Mouse (Mus musculus): ENCODE measurements around the gene Eqtn. TPM values are rescaled to one million over a fixed set of nuclear protein-coding genes. Genes with fewer than 3 reads are reported as not detected.

Gene Eqtn
- 0.74 TPM in 1 of 2 replicates, not detected in the other for polyA plus RNA-seq (2014; fragmentation: Nextera tagmentation; extraction: Ambion mirVana)

- H3K4me1 ChIP-seq (ENCODE audit: control insufficient read depth, insufficient read depth, low read length): no peaks in the 10 kb centered on the region
- no peak within 1 kb of the TSS for H3K9ac ChIP-seq (replicated peaks; ENCODE audit: low read depth, low read length)
- no peak within 1 kb of the TSS for H3K4me2 ChIP-seq (ENCODE audit: low read depth, low read length)
- no peak within 1 kb of the TSS for H3K4me3 ChIP-seq (ENCODE audit: low read depth, low read length)
- no peak within 1 kb of the TSS for H3K27ac ChIP-seq (ENCODE audit: low read depth, low read length)
- no peaks in the 10 kb centered on the region for H3K36me3 ChIP-seq (ENCODE audit: control insufficient read depth, insufficient read depth, low read length)
- no peak for ATAC-seq (ENCODE audit: low read depth)
- H3K27me3 ChIP-seq (ENCODE audit: control insufficient read depth, insufficient read depth, low read length): no peaks in the 10 kb centered on the region
- H3K9me3 ChIP-seq (ENCODE audit: control insufficient read depth, low read length): no peaks in the 10 kb centered on the region
Observed at GRCm38 (mm10) chr4:94928743-94929142, at the start of gene Eqtn. Gene Eqtn (minus strand): TSS chr4:94928843.

GRCm38 (mm10) chr4:94973321-94973720 lies 44.7 kb upstream of the Eqtn start:
- H3K9me3 ChIP-seq (ENCODE audit: control insufficient read depth, low read length): no peaks in the 10 kb centered on the region
- ATAC-seq (ENCODE audit: low read depth): no peak
- H3K27me3 ChIP-seq (ENCODE audit: control insufficient read depth, insufficient read depth, low read length): no peaks in the 10 kb centered on the region
- H3K4me1 ChIP-seq (ENCODE audit: control insufficient read depth, insufficient read depth, low read length): peaks cover 11% of the 10 kb centered on the region
- H3K27ac ChIP-seq (ENCODE audit: low read depth, low read length): no peak overlapping the region
- WGBS: 94% methylated on average over 2 of the region's 2 CpGs
- H3K4me2 ChIP-seq (ENCODE audit: low read depth, low read length): no peak overlapping the region
- H3K4me3 ChIP-seq (ENCODE audit: low read depth, low read length): no peak overlapping the region
- H3K9ac ChIP-seq (replicated peaks; ENCODE audit: low read depth, low read length): no peak overlapping the region
- peaks cover 13% of the 10 kb centered on the region; the same call in 1 of the 2 replicates for H3K36me3 ChIP-seq (ENCODE audit: control insufficient read depth, insufficient read depth, low read length)

- H3K4me3 ChIP-seq (ENCODE audit: low read depth, low read length): no peak overlapping the region
- 96% methylated on average over 3 of the region's 3 CpGs for WGBS
- H3K4me2 ChIP-seq (ENCODE audit: low read depth, low read length): no peak overlapping the region
- ATAC-seq (ENCODE audit: low read depth): no peak
- peaks cover 34% of the 10 kb centered on the region for H3K36me3 ChIP-seq (ENCODE audit: control insufficient read depth, insufficient read depth, low read length)
- no peaks in the 10 kb centered on the region for H3K9me3 ChIP-seq (ENCODE audit: control insufficient read depth, low read length)
- no peak overlapping the region for H3K9ac ChIP-seq (replicated peaks; ENCODE audit: low read depth, low read length)
- H3K27ac ChIP-seq (ENCODE audit: low read depth, low read length): no peak overlapping the region
- H3K27me3 ChIP-seq (ENCODE audit: control insufficient read depth, insufficient read depth, low read length): no peaks in the 10 kb centered on the region
- no peaks in the 10 kb centered on the region for H3K4me1 ChIP-seq (ENCODE audit: control insufficient read depth, insufficient read depth, low read length)
Observed at GRCm38 (mm10) chr4:94952773-94953172, 24.1 kb upstream of the Eqtn start.

- ATAC-seq (ENCODE audit: low read depth): no peak
- 83% methylated on average over 11 of the region's 11 CpGs for WGBS
- no peak overlapping the region for H3K4me3 ChIP-seq (ENCODE audit: low read depth, low read length)
- H3K36me3 ChIP-seq (ENCODE audit: control insufficient read depth, insufficient read depth, low read length): peaks cover 16% of the 10 kb centered on the region
- H3K27me3 ChIP-seq (ENCODE audit: control insufficient read depth, insufficient read depth, low read length): no peaks in the 10 kb centered on the region
- H3K9ac ChIP-seq (replicated peaks; ENCODE audit: low read depth, low read length): no peak overlapping the region
- H3K4me2 ChIP-seq (ENCODE audit: low read depth, low read length): no peak overlapping the region
- no peak overlapping the region for H3K27ac ChIP-seq (ENCODE audit: low read depth, low read length)
- no peaks in the 10 kb centered on the region for H3K4me1 ChIP-seq (ENCODE audit: control insufficient read depth, insufficient read depth, low read length)
- no peaks in the 10 kb centered on the region for H3K9me3 ChIP-seq (ENCODE audit: control insufficient read depth, low read length)
Observed at GRCm38 (mm10) chr4:94941221-94941855, 12.7 kb upstream of the Eqtn start.

GRCm38 (mm10) chr4:94901780-94902179 lies 26.9 kb downstream of the Eqtn start:
- H3K4me1 ChIP-seq (ENCODE audit: control insufficient read depth, insufficient read depth, low read length): no peaks in the 10 kb centered on the region
- WGBS: 78% methylated on average over 3 of the region's 3 CpGs
- no peak overlapping the region for H3K27ac ChIP-seq (ENCODE audit: low read depth, low read length)
- H3K36me3 ChIP-seq (ENCODE audit: control insufficient read depth, insufficient read depth, low read length): no peaks in the 10 kb centered on the region
- H3K27me3 ChIP-seq (ENCODE audit: control insufficient read depth, insufficient read depth, low read length): no peaks in the 10 kb centered on the region
- no peak overlapping the region for H3K4me3 ChIP-seq (ENCODE audit: low read depth, low read length)
- no peak overlapping the region for H3K9ac ChIP-seq (replicated peaks; ENCODE audit: low read depth, low read length)
- no peak overlapping the region for H3K4me2 ChIP-seq (ENCODE audit: low read depth, low read length)
- no peak for ATAC-seq (ENCODE audit: low read depth)
- no peaks in the 10 kb centered on the region for H3K9me3 ChIP-seq (ENCODE audit: control insufficient read depth, low read length)

- no peaks in the 10 kb centered on the region for H3K9me3 ChIP-seq (ENCODE audit: control insufficient read depth, low read length)
- no peaks in the 10 kb centered on the region for H3K36me3 ChIP-seq (ENCODE audit: control insufficient read depth, insufficient read depth, low read length)
- H3K27ac ChIP-seq (ENCODE audit: low read depth, low read length): no peak overlapping the region
- H3K9ac ChIP-seq (replicated peaks; ENCODE audit: low read depth, low read length): no peak overlapping the region
- no peak overlapping the region for H3K4me3 ChIP-seq (ENCODE audit: low read depth, low read length)
- no peak for ATAC-seq (ENCODE audit: low read depth)
- no peaks in the 10 kb centered on the region for H3K27me3 ChIP-seq (ENCODE audit: control insufficient read depth, insufficient read depth, low read length)
- H3K4me1 ChIP-seq (ENCODE audit: control insufficient read depth, insufficient read depth, low read length): no peaks in the 10 kb centered on the region
- H3K4me2 ChIP-seq (ENCODE audit: low read depth, low read length): no peak overlapping the region
- 33% methylated on average over 2 of the region's 2 CpGs for whole genome bisulfite sequencing
Observed at GRCm38 (mm10) chr4:94900744-94901143, 27.9 kb downstream of the Eqtn start.

Other genes starting within 250 kb of the Eqtn start
- 5.1 and 11.3 TPM in 2 replicates for gene Tek, start 189.6 kb downstream of the Eqtn start, polyA plus RNA-seq (2014; fragmentation: Nextera tagmentation; extraction: Ambion mirVana)
- gene Mysm1, start 50.3 kb upstream of the Eqtn start, polyA plus RNA-seq (2014; fragmentation: Nextera tagmentation; extraction: Ambion mirVana): 34.5 and 46.8 TPM in 2 replicates
- gene Jun, start 123.4 kb upstream of the Eqtn start, polyA plus RNA-seq (2014; fragmentation: Nextera tagmentation; extraction: Ambion mirVana): 25.2 and 38.7 TPM in 2 replicates

All from neural tube, embryonic 14.5 days (tissue).